Mouse (Mus musculus) heart, adult 2 months (tissue): Measurements from ENCODE around the gene Bgn.

ENCODE experiments used
- CTCF ChIP-seq: fragments of 200-600 bp; IDR thresholded peaks from 2 replicates; pipeline ENCODE4 v1.8.1; 2022; ENCODE audit warnings: antibody characterized with exemption, mild to moderate bottlenecking, moderate library complexity
- EP300 ChIP-seq: fragments of 200-500 bp; IDR thresholded peaks from 2 replicates; pipeline ENCODE4 v1.6.1; 2011; ENCODE audit warnings: low read depth, low read length, control low read depth; ENCODE audit not compliant: insufficient read depth
- POLR2A ChIP-seq: fragments of 200-500 bp; IDR thresholded peaks from 2 replicates; pipeline ENCODE4 v1.6.1; 2011; ENCODE audit warnings: mild to moderate bottlenecking, low read depth, low read length, control low read depth; ENCODE audit not compliant: insufficient read depth

DNA sequence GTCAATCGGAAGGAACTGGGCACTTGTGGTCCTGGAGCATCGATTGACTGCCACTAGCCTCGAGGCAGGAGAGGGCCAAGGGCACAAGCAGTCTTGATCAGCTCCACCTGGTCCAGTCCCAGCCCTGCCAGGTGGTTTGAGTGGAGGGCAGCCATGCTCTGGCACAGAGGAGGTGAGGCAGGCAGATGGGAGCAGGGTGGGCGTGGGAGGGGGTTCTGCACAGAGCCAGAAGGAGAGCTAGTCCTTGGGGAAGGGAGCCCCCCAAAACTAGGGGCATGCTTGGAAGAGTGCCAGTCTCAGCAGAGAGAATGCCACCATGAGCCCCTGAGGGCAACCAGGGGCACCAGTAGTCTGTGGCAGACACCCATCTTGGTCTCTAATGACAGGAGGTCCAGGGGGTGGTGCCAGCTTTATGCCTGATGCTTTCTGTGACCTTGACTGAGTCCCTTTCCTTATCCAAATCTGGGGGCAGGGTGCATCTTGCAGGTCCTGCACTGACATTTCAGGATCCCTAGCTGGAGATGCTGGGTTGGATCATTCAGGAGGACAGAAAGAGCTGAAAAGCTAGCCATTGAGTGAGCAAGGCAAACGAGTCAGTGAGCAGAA is 21.8 kb downstream of the Bgn start:
- TF ChIP-seq CTCF: no peak
- TF ChIP-seq POLR2A: no peak
- TF ChIP-seq EP300: no peak
